Mouse (Mus musculus) frontal cortex, postnatal 14 days (tissue): ENCODE measurements around the gene Antxr2.

Experiments used
- DNase-seq, 2 experiments: peaks; one replicate each; pipeline ENCODE4 v3.0.0; 2022; ENCODE audit warnings: low spot score in 2 of 2

Gene Antxr2

DNA sequence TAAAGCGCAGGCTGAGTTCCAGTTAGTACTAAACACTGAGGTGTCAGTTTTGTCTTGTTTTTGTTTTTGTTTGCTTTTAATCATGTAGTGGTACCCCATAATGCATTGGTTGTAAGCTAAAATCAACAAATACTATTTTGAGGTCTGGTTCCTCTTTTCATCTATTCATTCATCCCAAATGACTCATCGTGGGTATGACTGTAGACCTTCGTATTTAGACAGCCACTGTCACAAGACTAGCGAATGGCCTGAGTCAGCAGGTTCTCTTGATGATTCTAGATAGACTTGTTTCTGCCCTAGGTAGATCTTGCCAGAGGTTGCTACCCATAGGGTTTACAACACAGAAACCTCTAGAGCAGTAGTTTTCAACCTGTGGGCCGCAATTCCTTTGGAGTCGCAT, 116.9 kb downstream of the Antxr2 start:
- no peak for DNase-seq

DNA sequence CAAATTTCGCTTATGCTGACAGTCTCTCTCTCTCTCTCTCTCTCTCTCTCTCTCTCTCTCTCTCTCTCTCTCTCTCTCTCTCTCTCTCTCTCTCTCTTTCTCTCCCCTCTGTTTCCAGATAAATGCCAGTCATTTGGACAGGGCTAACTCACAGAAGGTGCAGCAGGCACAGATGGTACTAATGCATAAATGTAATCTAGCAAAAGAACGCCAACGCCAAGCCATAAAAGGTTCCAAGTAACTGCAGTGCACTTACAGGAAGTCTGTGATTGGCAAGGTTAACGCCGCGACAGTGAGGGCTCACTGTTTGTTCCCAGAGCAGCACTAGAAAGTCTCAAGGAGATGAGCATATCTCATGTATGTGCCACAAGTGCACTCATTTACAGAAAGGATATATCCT, 123.4 kb downstream of the Antxr2 start:
- DNase-seq: no peak

DNA sequence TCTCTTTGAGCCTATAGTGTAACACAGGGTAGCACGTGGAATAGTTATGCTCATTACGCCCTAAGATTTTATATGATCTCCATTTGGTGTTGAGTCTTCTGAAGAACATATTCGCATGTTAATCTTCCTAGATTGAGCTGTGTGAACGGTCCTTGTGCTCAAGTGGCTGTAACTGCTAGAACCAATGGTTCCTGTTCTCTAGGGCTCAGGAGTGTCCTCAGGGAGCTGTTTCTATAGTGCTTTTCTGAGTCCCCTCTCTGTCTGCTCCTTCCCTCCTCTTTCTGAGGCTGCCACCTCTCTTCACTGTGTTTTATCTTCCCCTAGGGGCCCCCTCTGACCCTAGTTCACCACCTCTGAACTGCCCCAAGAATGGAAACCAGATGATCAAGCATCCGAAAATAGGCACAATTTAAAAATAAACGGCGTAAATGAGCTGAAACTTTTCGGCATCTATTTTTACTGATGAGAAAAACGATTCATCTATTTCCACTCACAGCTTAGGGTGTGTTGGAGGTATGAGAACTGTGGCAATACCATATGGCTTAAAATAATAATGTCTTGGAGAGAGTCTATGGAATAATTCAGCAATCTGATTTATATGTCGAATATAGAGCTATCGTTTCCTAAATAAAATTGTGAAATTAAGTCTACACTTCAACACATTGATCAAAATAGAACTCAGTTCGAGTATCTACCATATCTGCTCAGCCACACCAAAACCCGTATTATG, 124.1 kb downstream of the Antxr2 start:
- DNase-seq: no peak

DNA sequence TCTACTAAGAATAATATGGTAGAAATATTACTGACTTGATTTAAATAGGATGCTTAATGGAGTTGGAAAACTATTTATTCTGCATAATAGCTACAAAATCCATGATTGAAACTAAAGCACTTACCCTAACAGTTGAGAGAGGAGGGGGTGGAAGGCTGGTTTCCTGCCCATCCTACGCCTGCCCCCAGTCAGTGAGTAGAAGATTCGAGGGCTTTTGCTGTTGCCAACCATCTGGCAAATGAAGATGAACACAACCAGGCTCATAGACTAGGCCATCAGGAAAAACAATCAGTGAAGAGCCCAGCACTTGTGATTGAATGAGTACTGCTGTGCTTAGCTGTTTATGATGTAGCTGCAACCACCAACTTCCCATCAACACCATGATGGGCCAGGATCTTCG, 125.0 kb downstream of the Antxr2 start:
- DNase-seq: no peak

DNA sequence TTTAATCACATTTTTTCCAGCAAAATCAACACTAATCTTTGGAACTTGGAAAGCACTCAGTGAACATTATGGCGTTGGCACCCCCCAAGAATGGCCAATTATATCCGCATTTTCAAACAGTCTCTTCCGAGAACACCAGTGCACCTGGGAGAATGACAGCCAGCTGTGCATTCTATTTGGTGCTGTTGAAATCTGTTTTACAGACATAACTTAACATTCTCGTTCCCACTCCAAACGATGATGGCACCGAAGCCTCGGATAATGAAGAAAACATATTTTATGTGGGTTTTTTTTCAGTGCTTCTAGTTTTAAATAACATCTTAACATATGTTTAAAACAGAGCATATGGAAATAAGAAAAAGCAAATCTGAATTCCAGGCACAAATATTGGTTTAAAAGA, 129.7 kb downstream of the Antxr2 start:
- DNase-seq: no peak

DNA sequence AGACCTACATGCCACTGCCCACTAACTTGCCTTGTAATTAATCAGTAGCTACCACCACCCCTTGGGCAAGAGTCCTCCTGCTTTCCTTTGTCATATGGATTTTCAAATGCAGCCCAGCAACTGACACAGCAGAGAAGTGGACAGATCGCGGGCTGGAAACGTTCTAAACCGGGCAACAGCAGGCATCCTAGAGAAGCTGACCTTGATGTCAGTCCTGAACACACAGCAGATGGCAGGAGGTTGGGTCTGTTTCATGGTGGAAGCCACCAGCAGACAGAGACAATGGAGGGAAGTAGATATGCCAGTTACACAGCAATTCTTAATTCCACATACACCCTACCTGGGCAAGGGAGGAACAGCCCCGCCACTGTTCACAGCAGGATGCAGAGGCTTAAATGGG, 131.5 kb downstream of the Antxr2 start:
- no peak for DNase-seq

DNA sequence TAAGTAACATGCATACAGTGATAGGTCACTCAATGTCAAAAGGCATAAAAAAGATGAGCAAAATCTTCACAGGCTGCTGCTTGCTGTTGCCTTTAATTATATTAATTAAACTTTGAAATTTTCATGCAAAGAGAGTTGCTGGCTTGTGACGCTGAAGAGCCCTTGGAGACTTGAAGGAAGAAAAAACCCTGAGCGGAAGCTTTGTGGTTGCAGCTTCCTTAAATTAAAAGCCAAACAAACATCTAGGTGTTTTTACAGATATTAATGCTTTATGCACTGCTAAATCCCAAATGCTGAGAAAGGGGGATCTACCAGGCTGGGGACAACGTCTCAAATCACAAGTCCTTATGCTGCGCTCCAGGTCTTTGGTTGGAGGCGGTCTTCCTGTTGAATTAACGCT, 145.4 kb downstream of the Antxr2 start:
- DNase-seq: no peak

DNA sequence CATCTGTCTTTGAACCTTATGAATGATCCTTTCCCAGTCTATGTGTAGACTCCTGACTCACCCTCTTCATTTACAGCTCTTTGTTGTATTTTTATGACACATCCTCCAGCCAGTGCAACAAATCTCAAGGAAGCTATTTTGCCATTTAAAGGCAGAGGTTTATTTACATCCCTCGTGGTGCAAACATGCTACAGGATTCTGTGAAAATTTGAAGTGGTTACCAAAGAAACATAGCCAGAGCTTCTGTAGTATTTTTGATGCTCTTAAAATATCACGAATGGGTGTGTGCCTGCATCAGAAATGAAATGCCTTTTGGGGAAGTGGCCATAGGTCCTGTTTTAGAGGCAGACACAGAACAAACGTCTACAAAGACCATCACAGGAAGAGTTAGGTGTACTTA, 146.7 kb downstream of the Antxr2 start:
- DNase-seq: no peak

DNA sequence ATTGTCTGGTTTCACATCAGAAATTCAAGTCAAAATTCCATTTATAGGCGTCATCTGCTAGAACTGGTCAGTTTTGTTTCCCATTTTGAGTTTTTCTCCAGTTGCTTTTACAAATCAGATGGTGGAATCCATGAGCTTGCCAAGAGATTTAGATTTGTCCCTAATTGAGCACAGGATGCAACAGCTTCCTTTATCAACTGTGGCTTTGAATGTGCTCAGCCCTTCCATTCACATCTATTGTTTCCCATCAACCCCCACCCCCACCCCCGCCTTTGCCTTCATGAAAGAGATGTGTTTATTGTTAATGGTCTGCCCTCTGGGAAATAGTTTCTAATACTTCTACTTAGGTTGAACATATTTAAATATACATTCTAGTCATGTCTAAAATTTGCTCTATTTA, 149.4 kb downstream of the Antxr2 start:
- DNase-seq: no peak

DNA sequence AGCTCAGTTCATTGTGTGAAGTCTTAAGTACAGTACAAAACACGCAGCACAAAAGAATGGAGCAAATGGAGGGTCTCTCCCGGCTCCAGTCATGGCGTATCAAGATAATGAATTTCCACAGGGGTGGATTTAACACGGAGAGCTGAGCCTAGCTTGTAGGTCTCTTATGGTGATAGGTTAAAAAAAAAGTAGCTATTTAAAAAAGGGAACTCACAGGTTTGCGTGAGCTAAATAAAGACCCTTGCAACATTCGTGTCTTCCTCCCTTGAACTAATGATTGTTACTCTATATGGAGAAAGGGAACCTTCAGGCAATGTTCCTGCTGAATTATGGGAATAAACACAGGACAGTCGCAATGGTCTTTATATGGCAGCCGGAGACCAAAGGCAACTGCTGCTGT, 150.7 kb downstream of the Antxr2 start:
- DNase-seq: no peak

DNA sequence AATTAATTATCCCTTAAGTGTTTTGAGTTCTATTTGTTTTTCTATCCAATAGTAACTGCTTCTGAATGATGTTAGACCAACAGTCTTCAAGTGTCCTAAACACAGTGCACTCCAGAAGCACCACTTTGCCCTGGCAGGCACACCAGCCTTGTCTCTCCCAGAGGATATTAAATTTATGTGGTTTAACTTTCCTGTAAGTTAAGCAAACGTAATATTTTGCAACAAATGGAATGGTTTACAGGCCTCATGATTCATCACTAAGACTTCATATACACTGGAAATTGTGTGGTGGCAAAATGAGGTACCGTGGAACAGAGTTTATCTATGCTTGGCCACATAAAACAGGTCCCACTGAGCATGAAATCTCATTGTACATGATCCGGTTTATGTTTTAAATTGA, 152.0 kb downstream of the Antxr2 start:
- no peak for DNase-seq

DNA sequence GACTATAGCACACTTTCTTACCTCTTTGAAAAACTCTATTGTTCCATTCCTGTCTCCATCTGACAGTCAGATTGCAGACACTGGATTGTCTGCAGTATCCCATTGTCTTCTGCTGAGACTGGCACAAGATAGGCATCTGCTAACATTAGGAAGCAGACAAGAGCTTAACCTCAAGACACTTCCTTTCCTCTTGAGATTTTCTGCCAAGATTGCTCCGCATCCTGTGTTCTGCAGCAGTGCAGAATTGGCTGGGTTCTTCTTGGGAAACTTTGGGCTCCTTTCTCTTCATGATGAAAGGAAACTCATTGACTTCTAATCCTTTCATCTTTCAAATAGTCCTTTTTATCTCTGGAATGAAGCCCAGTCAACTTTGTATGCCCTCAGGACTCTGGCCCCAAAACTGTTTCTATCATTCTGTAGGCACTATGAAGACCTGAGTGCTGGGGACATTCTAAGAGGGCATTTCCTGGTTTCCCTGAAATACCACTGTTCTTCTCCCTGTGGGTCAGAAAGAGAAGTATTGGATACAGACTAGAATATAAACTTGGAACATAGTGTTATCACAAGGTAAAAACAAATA, 152.5 kb downstream of the Antxr2 start:
- DNase-seq: no peak

DNA sequence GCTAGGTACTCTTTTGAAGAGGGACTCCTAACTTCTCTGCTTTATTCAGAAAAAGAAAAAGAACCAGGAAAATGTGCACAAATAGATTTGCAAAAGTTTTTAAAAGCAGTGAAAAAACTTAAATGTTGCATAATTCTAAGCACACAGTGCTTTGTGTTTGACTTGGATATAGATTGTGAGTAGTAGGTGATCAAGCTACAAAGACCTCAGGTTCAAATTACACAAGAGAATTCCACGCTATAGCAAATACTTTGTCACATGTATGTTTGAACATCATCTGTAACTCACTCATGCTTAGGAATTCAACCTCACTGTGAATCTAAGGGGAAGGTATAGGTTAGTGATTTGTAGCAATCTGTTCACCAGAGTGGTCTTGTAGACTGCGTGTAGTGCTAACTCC, 153.9 kb downstream of the Antxr2 start:
- DNase-seq: no peak

DNA sequence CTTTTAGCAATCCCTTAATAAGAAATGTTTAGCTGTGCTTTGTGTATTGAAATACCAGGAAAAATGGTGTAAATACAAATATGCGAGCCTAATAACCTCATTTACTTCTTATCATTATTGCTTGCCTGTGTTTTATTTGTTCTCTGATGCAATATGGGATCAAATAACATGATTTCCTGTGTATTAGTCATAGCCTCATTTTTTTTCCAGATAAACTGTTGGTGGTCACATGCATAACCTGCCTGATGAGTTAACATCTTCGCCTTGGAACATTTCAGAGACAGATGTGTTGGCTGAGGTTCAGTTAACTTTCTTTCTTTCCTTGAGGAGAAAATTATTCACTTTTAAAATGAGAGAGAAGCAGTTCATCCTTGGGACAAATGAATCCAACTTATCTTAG, 162.9 kb downstream of the Antxr2 start:
- no peak for DNase-seq

DNA sequence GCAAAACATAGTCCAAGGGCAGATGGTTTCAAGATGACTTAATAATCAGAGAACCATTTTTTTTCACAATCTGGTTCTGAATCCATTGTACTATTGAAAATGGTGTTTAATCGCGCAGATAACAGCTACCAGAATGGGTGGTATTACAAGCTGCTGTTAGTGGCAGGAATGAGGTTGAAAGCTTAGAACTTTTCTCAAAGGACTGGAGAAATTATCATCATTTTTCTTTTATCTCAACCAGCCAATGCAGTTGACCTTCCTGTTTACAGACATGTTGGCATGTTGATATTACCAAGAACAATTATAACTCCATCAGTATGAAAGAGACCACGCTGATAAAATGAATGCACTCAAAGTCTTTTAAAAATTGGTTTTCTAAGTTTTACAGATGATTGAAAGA, 163.9 kb downstream of the Antxr2 start:
- no peak for DNase-seq

DNA sequence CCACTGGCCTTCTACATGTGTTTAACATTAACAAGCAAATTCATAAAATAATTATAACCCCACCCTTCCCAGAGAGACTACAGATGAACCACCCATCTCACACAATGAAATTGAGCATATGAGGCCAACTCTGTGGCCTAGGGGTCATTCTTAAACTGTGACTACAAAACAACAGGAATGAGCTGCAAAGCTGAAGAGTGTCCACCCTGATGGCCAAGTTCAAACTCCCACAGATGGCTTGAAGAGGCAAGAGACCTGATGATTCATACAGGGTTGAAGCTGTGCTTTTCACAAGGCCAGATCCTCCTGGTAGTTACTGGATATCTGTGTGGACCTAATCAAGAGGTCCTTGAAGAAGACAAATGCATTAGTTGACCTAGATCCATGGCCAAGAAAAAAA, 173.7 kb downstream of the Antxr2 start:
- no peak for DNase-seq

DNA sequence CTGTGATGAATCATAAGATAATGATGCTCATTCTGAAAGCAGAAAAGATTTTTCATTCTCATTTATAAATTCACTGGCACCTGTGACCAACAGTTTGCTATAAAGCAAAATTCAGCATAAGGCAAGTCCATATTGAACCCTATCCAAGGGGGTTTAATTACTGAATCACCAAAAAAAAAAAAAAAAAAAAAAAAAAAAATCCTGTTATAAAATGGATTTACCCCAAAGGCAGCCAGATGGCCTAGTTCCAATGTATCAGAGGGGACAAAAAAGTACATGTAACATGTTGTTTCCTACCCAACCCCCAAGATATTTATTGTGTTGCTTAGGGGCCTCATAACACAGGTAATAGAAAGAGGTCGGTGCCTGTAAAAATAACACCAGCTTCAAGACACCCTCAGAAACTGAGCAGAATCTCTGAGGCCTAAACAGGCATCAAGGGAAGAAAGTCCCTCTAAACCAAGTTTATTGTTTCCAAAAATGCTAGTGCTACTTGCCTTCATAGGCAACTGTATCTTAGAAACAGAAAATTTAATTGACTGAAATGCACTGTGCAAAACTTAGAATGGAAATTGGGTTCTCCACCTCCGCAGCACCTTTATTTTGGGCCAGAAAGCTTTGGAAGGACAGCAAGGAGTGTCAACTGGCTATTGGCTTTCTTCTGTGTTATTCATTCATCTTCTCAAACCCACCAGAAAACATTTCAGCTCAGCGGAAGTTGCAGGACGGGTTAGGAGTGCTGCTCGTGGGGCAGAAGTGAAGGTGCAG, 178.7 kb downstream of the Antxr2 start:
- DNase-seq: peak; percentile 9 to 13

DNA sequence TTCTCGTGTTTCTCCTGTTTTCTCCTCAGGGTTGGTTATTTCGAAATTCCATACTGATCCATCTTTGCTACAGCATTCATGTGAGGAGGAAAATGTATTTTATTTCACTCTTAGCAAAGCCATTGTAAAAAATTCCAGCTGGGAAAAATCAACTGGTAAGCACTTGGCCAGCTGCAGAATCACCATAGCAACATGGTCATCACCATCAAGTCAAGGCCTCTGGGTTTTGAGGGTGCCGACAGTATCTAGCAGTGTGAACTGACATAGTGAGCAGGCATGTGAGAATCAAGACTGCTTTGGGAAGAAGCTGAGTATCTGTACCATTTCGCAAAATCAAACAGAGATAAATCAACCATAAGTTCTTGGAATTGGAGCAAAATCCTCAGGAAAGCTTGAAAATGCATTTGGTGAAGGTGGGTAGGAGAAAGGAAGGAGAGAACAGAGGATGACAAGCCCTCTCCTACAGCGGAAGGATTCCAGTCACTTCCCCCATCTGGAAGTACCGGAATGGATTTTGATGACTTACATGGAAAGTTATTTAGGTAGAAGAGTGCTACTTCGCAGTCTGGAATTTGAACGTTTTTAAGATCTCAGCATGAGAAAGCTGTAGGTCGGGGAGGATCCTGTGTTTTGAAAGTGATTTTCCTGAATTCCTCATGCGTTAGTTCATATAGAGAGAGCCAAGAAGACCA, 183.5 kb downstream of the Antxr2 start:
- no peak for DNase-seq

DNA sequence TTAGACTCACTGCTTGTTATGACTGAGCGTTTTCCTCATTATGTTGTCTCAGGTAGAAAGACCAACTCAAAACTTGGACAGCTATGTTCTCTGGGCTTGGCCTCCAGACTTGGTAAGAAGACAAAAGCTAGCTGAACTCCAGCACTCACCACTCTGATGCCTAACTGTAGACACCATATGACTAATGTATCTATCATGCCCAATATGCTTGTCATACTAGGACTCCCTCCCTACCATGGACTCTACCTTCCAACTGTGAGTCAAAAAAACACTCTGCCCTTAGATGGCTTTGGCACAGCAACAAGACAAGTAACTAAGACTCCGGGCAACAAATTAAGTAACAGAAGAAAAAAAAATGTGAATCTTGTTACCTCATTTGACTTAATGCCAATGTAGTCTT, 184.3 kb downstream of the Antxr2 start:
- no peak for DNase-seq

DNA sequence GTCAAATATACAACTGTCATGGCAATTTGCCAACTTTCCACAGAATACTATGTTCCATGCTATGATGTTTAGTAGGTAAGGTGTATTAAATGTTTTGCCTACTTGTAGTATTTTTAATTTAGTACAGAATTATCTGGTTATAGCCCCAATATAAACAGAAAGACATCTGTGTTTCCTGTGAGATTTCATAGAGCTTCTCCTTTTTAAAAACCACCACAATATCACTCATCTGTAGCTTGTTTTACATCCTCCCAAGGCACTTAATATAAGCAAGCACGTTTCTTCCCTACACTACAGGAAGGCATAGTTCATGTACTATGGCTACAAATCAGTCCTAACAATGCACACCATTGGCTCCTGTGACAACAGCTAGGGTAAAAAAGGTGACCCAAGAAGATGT, 188.8 kb downstream of the Antxr2 start:
- no peak for DNase-seq

DNA sequence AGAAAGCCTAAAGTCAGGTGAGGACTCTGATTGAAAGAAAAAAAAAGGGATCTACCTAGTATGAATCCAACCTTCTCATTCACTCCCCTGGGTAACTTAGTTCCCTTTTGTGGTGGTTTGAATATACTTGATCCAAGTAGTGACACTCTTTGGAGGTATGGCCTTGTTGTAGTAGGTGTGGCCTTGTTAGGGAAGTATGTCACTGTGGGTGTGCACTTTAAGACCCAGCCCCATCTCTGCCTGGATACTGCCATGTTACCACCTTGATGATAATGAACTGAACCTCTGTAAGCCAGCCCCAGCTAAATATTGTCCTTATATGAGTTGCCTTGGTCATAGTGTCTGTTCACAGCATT, 190.9 kb downstream of the Antxr2 start:
- DNase-seq: no peak

DNA sequence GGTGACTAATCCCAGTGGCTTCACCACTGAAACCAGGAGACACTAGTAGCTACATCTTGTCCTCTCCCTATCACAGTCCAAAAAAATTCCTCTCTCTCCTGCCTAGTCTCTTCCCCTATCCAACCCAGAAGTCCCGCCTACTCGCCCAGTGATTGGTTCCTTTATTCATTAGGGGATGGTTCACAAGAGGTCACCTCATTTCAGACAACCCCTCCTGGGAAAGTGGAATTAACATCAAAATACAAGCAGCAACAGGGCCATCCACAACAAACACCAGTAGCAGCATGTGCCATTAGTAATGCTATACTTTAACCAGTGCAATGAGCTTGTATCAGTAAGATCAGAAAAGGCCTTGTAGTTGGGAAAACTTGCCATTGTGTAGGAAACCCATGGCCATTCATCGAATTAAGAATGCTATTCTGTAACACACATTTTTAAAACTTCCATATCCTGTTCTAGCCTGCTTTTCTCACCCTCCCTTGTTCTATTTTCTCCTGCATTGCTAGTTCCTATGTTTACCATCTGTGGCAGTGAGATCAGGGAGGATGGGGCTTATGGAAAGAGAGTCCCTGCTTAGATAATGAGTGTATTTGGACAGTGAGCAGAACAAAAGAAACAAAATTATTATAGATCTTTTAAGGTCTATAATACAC, 191.4 kb downstream of the Antxr2 start:
- no peak for DNase-seq
